In genomic region chr12:71040462-71040861, GRCm38 (mm10) we compare ENCODE assay signal across 10 mouse cellular contexts. TPM values are rescaled to one million over a fixed set of nuclear protein-coding genes. Genes with fewer than 3 reads are reported as not detected.
DNase-seq lines count a peak whose midpoint lies in the region; ATAC-seq and TF ChIP-seq lines count a peak whose summit lies in the region.
"Had no signal": no experiment of that assay in that cellular context is flagged by ENCODE, and none has a peak within 500 bp of the region (broad histone marks: within the 10 kb centered on the region; RNA-seq: fewer than 3 reads in every experiment).

No protein-coding gene starts in this region.

- TF ChIP-seq RAD21 in MEL (IDR thresholded peaks at IDR 0.05; ENCODE audit: low read depth, low read length): no peak

- H3K9ac ChIP-seq in MEL (ENCODE audit: control insufficient read depth, low read depth, low read length, poor library complexity, severe bottlenecking): no peak overlapping the region
- no peak overlapping the region for H3K9ac ChIP-seq in hindbrain, embryonic 13.5 days
- H3K9ac ChIP-seq: lung, embryonic 15.5 days had no signal

- H3K4me1 ChIP-seq in MEL (ENCODE audit: control insufficient read depth in 1 of 2, insufficient read depth in 2 of 2, low read length in 2 of 2): peaks cover 0 to 2% of the 10 kb centered on the region in 2 experiments; a peak in 1 of 4 replicates
- no peaks in the 10 kb centered on the region for H3K4me1 ChIP-seq in hindbrain, embryonic 13.5 days (replicated peaks)
- H3K4me1 ChIP-seq: lung, embryonic 15.5 days had no signal

- H3K4me2 ChIP-seq in hindbrain, embryonic 13.5 days: no peak overlapping the region
- H3K4me2 ChIP-seq: lung, embryonic 15.5 days had no signal

- no peaks in the 10 kb centered on the region for H3K9me3 ChIP-seq in MEL (replicated peaks; ENCODE audit: insufficient read depth, low read length)
- H3K9me3 ChIP-seq in hindbrain, embryonic 13.5 days: no peaks in the 10 kb centered on the region
- H3K9me3 ChIP-seq: lung, embryonic 15.5 days had no signal

- no peak for TF ChIP-seq CTCF in MEL (IDR thresholded peaks at IDR 0.05 in 2 of 3, conservative IDR thresholded peaks at IDR 0.05 in 1 of 3; ENCODE audit: control insufficient read depth in 1 of 3, insufficient read depth in 1 of 3, low read depth in 2 of 3, low read length in 3 of 3, poor library complexity in 1 of 3, severe bottlenecking in 1 of 3)

- peak; percentile 27 for DNase-seq in gastrocnemius, adult 18-20 months (ENCODE audit: low spot score)
- DNase-seq in gastrocnemius, postnatal 10 days: no peak
- peak; percentile 67 for DNase-seq in MEL (ENCODE audit: low read depth, low spot score)
- peak; percentile 62 to 76 for DNase-seq in natural killer cell, adult 2 months (ENCODE audit: low spot score in 2 of 2)
- no peak for DNase-seq in urinary bladder, adult 2 months (ENCODE audit: low spot score)
- DNase-seq in frontal cortex, postnatal 10 days (ENCODE audit: low spot score in 2 of 2): no peak

- WGBS in hindbrain, embryonic 13.5 days: 95% methylated on average over 7 of the region's 7 CpGs

- no peak overlapping the region for H3K4me3 ChIP-seq in MEL (ENCODE audit: control insufficient read depth in 1 of 2, insufficient read depth in 1 of 2, low read depth in 2 of 2, low read length in 2 of 2)
- no peak overlapping the region for H3K4me3 ChIP-seq in hindbrain, embryonic 13.5 days
- H3K4me3 ChIP-seq: erythroblast, embryonic 14.5 days; lung, embryonic 15.5 days had no signal

- H3K79me2 ChIP-seq in MEL (ENCODE audit: control insufficient read depth, insufficient read depth, low read length, poor library complexity): no peaks in the 10 kb centered on the region

- no peak overlapping the region for H3K27ac ChIP-seq in MEL (ENCODE audit: control insufficient read depth, low read depth, low read length)
- no peak overlapping the region for H3K27ac ChIP-seq in hindbrain, embryonic 13.5 days
- H3K27ac ChIP-seq: lung, embryonic 15.5 days had no signal

- H3K36me3 ChIP-seq in MEL (ENCODE audit: control insufficient read depth in 1 of 2, insufficient read depth in 2 of 2, low read length in 2 of 2): peaks cover 0 to 15% of the 10 kb centered on the region in 2 experiments; a peak in 3 of 4 replicates
- H3K36me3 ChIP-seq in hindbrain, embryonic 13.5 days: peaks cover 57% of the 10 kb centered on the region

- TF ChIP-seq POLR2A in MEL (IDR thresholded peaks at IDR 0.05; ENCODE audit: control insufficient read depth in 1 of 2, insufficient read depth in 1 of 2, low read depth in 1 of 2, low read length in 2 of 2, poor library complexity in 1 of 2): no peak

- TF ChIP-seq EP300 in MEL (IDR thresholded peaks at IDR 0.05; ENCODE audit: low read depth in 1 of 2, low read length in 2 of 2): no peak

- ATAC-seq in inflammation-experienced regulatory T-cells, adult 6 months: peak; percentile 76
- no peak for ATAC-seq in hindbrain, embryonic 13.5 days (ENCODE audit: low FRiP score)

- H3K27me3 ChIP-seq in MEL (ENCODE audit: control insufficient read depth in 1 of 2, insufficient read depth in 2 of 2, low read length in 2 of 2): no peaks in the 10 kb centered on the region
- H3K27me3 ChIP-seq in hindbrain, embryonic 13.5 days: no peaks in the 10 kb centered on the region
- H3K27me3 ChIP-seq: lung, embryonic 15.5 days had no signal

TF ChIP-seq in MEL, 35 proteins besides CTCF, POLR2A, EP300 and RAD21:
- 0 out of 2 replicates have a peak, but pooled peaks have one; percentile 38 for TF ChIP-seq ELF1 (IDR thresholded peaks at IDR 0.05; ENCODE audit: low read depth, low read length)
- no peak for TF ChIP-seq USF2 (IDR thresholded peaks at IDR 0.05; ENCODE audit: borderline replicate concordance in 1 of 2, insufficient read depth in 1 of 2, low read depth in 1 of 2, low read length in 2 of 2)
- TF ChIP-seq ETS1 (IDR thresholded peaks at IDR 0.05; ENCODE audit: low read depth, low read length): no peak
TF ChIP-seq in MEL: peak in this region for 1.

RNA-seq across cellular contexts. Expression of gene Arid4a, which starts 24.7 kb away (rescaled TPM):
- total RNA-seq in gastrocnemius, adult 18-20 months (2021): 1 to 10 TPM; 8.9 to 9.0 TPM
- total RNA-seq in gastrocnemius, postnatal 10 days (2021): 10 to 100 TPM; 11.0 to 12.3 TPM
- total RNA-seq in MEL (2012; rRNA removed): 6.7 and 7.2 TPM in 2 replicates
- polyA plus RNA-seq in MEL (2012; ENCODE audit: insufficient read depth in 1 of 2, insufficient read length in 2 of 2, low read depth in 1 of 2, low replicate concordance in 2 of 2, missing spikeins in 1 of 2): 10 to 100 TPM in 1 of 2 experiments, not detected in 1; 13.0 TPM
- polyA plus RNA-seq in inflammation-experienced regulatory T-cells, adult 6 months (2017; shearing (Covaris generic)): 100 to 1,000 TPM in 1 of 3 experiments, 10 to 100 TPM in 2; 83.6 to 104 (median 99.6) TPM
- 41.2 and 41.3 TPM in 2 replicates for polyA plus RNA-seq in hindbrain, embryonic 13.5 days (2015; fragmentation: Nextera tagmentation; extraction: Ambion mirVana)
- polyA plus RNA-seq in urinary bladder, adult 2 months (2012; rRNA removed): 12.9 and 17.4 TPM in 2 replicates

Comparison
In these comparisons a context has a peak if more than half of its experiments do, and no peak if none do; other contexts are left out.
1. DNase-seq: peak in gastrocnemius, adult 18-20 months (single experiment), MEL (single experiment) and natural killer cell, adult 2 months (2 of 2); none in gastrocnemius, postnatal 10 days (single experiment), urinary bladder, adult 2 months (single experiment) and frontal cortex, postnatal 10 days (0 of 2).